Mouse (Mus musculus) yolk sac, embryonic 10.5 days (tissue): ENCODE measurements around the gene Abca8b.
"Not testable (repeated sequence)": the region's sequence is repeated elsewhere in the genome, so short reads cannot be mapped to it uniquely, and the experiment has no call there.

Experiments
- DNase-seq: peaks from one replicate; pipeline ENCODE4 v3.0.0-alpha.2; 2017; ENCODE audit warnings: low spot score

Abca8b gene

DNA sequence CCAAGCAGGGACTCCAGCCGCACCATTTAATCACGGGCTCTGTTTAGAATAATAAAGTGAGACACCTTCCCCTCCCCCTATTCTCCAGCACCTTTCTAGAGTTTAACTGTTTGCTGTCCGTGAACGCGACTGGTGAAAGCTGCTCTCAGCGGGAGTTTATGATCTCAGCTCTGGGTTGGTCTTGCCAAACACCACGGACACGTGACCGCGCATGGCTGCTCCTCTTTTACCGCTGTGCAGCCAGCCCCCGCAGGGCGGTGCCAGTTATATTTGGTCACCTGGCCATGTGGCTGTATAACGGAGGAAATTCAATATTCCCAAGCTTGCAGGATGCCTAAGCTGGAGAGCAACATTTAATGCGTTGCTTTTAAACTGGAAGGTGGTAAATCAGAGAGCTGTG lies at the start of gene Abca8b:
Gene Abca8b, minus strand, starts transcription at position 222 of the 400 bp plus-strand sequence.
- DNase-seq, result peak; percentile 80

- no peak for DNase-seq
These were observed 42.1 kb upstream of the Abca8b start for GRCm38 (mm10) chr11:110037795-110038194.

DNA sequence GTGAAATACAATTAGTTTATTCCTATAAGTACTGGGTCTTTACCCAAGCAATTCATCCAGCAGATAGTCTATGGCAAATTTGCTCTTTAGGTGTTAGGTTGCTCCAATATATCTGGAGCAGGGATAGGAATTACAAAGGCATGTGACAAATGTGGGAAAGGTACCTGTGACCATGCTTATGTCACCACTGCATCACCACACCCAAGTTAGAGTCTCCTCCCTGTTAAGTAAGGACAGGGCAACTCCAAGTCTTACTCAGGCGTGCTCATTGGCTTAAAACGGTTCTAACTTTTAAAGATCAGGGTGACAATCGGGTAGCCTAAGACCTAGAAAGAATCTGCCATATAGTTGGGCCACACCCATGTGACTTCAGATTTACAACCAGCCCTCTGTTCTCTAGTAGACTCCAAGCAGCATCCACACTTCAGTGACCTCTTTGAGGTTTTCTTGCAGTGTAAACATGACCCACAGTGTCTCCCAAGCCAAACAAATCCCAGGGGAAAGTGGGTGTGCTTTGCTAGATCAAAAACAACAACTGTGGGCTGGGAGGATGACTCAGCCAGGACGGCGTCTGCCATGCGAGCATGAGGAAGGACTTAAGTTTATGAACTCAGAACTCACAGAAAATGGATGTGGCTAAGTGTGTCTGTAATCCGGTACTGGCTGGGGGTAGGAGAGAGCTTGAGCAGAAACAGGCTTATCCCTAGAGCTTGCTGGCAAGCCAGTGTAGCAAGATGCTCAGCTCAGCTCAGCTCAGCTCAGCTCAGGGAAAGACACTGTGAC lies 33.5 kb upstream of the Abca8b start:
- peak; percentile 15 for DNase-seq

DNA sequence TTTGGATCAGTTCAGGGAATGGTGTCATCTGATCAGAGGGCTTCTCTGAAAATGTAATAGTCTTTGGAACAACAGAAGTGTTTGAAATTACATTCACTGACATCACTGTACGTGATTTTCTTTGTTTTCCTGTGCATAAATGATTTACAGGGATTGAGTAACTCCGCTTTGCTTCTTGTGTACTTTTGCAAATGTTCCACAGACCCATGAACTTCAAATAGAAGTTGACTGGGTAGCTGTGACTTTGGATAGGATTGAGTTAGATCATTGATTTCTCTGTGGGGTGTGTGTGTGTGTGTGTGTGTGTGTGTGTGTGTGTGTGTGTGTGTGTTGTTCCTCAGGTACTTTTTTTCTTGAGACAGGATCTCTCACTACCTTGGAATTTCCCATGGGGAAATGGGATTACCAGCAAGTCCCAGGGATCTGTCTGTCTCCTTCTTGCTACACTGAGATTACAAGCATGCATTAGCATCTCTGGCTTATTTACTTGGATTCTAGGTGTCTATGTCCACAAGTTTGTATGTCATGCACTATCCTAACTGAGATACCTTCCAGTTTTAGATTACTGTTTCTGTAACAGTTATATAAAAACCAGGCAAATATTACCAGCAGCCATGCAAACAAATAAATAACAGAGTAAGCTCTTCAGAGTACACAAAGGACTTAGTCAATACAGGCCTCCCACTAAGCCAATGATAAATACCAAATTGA lies 15.3 kb upstream of the Abca8b start:
- DNase-seq, result no peak

DNA sequence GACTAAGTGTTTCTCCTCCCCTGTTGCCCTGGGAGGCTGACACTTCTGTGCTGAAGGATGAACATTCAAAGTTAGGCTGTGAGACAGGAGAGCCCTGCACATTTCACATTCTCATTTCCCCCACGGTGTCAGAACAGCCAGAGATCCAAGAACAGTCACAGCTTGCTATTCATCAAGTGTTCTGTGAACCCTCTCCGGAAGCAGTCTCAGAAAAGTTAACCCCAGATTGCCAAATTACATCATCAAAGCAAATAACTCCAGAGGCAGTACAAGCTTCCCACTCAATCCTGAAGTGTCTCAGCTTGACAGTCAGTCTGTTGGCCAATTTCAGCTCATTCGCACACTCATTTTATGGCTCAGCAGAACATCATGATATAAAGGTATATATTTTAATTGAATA lies 632 bp downstream of the Abca8b start:
- DNase-seq, result peak; percentile 48

DNA sequence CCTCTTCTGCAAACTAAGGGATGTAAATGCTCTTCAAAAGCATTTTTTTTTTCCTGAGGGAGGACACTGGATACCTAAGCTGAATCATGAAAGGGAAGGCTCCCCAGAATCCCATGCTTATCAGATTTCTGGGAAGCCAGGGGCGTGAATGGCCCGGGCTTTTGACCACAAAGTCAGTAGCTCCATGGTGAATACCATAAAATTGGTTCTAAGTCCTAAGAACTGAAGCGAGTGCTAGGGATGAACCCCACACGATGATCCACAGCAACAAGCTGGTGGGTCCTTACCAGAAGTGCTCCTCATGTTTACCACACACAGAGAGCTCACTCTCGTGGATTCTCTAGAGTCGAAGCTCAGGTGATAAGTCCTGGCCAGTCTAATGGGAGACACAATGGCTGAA lies 1.6 kb downstream of the Abca8b start:
- no peak for DNase-seq

GRCm38 (mm10) chr11:109991270-109991669 lies 4.4 kb downstream of the Abca8b start:
- DNase-seq, result no peak

- DNase-seq, result no peak
These were observed 5.4 kb downstream of the Abca8b start for GRCm38 (mm10) chr11:109990256-109990655.

DNA sequence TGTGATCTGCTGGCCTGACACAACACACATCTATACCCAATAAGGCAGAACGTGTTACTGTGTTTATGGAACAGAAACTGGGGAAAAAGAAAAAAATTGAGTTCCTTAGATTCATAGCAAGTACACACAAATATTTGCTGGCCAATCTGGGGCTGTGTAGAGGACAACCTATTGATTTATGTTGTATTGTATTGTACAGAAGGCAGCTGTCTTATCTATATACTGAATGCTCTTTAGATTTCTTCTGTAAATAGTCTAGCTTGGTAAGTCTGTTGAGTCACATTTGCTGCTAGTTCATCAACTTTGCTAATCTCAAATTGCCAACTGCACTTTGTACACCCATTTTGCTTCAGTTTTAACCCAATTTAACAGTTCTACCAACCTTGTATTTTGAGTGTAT lies 7.5 kb downstream of the Abca8b start:
- no peak for DNase-seq

DNA sequence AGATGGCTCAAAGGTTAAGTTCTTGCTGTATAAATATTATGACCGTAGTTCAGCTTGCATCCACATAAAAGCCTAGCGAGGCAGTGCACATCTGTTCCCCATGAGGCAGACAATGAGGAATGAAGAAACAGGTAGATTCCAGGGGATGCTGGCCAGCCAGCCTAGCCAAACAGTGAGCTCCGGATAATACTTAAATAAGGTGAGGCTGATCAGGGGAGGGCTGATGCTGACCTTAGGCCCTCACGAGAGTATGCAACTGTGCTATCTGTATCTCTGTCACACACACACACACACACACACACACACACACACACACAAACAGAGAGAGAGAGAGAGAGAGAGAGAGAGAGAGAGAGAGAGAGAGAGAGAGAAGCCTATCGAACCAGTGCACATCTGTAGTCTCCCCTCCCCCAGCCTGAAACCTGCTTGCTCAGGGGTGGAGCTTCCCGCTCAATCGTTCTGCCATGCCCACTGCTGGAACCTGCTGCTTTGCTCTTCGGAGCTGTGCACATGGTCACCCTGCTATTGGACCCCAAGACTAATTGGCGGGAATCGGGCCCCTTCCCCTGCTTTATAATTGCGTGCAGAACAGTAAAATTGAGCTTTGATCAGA lies 8.1 kb downstream of the Abca8b start:
- not testable (repeated sequence) for DNase-seq

- no peak for DNase-seq
These were observed 13.8 kb downstream of the Abca8b start for GRCm38 (mm10) chr11:109981872-109982271.

- DNase-seq, result no peak
These were observed 25.1 kb downstream of the Abca8b start for GRCm38 (mm10) chr11:109970521-109970920.

DNA sequence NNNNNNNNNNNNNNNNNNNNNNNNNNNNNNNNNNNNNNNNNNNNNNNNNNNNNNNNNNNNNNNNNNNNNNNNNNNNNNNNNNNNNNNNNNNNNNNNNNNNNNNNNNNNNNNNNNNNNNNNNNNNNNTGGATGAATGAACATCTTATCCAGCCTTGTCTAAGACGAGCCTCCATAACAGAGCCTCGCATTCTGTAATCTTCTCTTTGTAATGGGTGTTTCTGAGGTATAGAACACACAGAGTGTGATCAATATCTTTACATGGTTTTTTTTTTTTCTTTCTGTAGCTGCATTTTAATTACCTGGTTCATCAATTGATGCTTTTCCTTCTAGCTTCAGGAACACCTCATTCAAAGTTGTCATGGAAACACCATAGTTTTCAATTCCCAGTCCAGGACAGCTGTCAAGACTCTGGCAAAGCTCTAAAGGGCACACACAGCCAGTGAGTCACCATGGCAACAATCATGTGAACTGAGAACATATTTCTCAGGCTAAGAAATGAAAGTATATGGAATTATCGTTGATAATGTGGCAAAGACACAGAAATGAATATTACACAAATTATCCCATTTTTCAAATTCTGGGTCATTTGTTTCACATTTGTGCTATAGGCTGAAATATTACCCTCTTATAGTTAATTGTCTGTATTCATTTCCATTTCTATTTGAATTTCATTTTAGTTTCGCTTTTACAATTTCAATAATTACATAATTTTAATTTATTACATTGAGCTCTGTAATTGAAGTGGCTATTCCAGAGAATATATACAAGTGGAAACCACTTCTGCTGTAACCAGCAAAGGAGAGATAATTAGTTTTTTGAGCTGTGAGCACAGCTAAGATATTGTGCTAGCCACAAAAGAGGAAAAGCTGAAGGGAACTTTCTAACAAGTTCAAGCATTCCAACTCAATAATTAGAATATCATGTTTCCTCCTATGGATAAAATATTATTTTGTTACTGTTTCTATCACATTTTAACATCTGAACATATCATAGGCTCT lies 33.9 kb downstream of the Abca8b start:
- no peak for DNase-seq

GRCm38 (mm10) chr11:109955185-109955584 lies 40.5 kb downstream of the Abca8b start:
- DNase-seq, result no peak

GRCm38 (mm10) chr11:109936915-109937314 lies 58.7 kb downstream of the Abca8b start:
- DNase-seq, result no peak

DNA sequence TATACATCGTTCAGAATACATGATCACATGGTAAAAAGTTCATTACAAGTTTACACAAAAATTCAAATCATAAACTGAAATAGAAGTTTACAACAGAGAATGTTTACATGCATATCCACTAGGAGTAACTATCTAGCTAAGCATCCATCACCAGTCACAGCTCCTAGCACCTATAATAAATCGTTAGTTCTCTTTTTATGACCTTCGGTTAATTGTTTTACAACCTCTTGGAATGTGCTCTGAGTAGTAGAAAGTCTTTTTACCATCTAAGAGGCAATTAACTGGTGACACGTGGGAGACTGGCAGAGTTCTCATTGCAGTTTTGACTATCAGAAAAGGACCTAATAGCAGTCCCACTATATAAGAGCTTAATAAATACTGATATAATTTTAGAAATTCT lies 62.4 kb downstream of the Abca8b start:
- not testable (repeated sequence) for DNase-seq

- DNase-seq, result no peak
These were observed 67.2 kb downstream of the Abca8b start for GRCm38 (mm10) chr11:109928489-109928888.

DNA sequence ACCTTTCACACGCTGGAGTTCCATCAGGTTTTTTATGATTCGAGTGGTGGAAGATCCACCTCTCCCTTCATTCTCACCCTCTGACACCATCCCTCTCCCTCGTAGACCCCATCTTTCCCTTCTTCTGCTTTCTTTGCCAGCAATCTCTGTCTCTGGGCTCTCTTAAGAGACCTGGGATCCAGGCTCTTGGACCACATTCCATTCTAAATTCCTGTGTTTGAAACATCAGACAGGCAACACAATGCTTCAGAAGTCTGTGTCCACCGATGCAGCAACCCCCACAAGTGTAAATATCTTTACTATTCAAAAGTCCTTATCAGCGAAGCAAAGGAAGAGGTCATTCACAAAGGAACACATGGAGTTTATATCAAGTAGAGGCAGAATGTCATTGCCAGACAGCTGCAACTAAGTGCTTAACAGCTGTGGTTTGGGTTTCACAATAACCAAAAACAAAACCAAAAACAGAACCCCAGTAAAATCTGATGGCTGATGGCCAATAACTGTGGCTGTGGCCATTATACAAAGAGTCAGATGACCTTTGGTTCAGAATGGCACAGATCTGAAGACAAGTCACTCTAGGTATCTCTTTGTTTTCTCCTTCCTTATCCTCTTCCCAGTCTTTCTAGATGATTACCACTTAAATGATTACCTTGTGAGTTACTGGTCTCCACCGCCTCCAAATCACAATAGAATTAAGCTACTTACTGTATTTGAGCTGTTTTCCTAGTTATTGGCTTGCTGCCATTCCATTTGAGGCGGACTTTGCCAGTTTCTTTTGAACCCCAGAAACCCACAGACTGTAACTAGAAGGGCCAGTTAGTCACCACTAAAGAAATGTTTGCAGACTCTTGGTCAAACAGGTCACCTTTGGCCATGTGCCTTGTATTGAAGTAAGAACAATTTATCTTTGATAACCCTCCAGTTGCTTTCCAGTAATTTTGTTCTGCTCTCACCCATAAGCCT lies 68.6 kb downstream of the Abca8b start:
- no peak for DNase-seq

DNA sequence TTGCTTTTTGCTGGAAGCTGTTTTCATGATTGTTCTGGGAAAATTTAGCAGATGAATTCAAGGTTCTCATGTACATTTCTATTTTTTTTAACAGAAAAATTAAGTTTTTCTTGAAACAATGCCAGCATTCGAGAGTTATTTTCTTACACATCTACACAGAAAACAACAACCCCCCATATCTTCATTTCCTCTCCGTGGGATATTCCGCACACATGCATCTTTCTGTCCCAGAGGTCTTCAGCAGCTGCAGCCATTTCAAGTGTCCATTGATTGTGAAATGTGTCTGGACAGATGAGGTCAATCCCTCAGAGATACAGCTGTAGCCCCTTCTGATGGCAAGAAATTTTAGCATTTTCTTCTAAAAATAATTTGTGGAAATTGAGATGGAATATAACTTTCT lies 73.4 kb downstream of the Abca8b start:
- DNase-seq, result no peak

- no peak for DNase-seq
These were observed 76.2 kb downstream of the Abca8b start for GRCm38 (mm10) chr11:109919480-109919879.

DNA sequence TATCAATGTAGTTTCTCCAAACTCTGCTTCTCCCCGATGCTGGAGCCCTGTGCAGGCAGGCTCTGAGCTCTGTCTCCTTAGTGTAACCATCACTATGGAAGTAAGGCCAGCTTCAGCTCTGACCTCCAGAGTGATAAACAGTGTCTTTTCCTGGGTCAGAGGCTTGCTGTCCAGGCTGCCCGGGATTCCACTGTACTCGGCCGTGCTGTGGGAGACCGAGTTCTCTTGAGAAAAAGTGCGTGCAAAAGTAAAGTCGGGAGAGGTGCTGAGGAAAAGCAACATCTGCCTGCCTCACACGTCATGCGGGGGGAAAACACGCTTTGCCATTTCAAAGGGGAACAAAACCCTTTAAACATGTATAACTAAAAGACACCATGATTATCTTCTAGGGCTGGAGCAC lies 79.0 kb downstream of the Abca8b start:
- no peak for DNase-seq
